Comparison of ENCODE assay signal across 12 mouse cellular contexts in the genomic region with DNA sequence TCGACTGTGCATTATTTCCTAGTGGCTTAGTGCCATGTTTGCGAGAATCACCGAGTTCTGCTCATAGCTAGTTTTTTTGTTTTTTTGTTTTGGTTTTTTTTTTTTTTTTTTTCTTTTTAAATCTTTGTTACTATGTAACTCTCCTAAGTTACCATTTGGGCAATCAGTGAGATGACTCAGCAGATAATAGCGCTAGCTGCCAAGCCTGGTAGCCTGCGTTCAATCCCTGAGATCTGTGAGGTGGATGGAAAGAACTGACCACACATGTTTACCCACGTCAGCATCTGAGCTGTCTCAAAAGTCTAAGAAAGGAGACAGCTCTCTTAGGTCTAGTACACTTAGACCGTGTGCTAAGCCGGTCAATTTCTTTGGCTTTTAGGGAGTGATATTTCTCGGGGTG.
DNase-seq lines count a peak whose midpoint lies in the region; ATAC-seq and TF ChIP-seq lines count a peak whose summit lies in the region.
"Had no signal": no experiment of that assay in that cellular context is flagged by ENCODE, and none has a peak within 500 bp of the region (broad histone marks: within the 10 kb centered on the region; RNA-seq: fewer than 3 reads in every experiment).

No protein-coding gene starts in this region.

- no peak for TF ChIP-seq CTCF in testis, adult 2 months (IDR thresholded peaks at IDR 0.05; ENCODE audit: control insufficient read depth, insufficient read depth, insufficient replicate concordance, low read depth, low read length)

- no peaks in the 10 kb centered on the region for H3K9me3 ChIP-seq in kidney, embryonic 14.5 days (ENCODE audit: control insufficient read depth, low read length)
- no peaks in the 10 kb centered on the region for H3K9me3 ChIP-seq in intestine, embryonic 14.5 days (ENCODE audit: control insufficient read depth, low read length)
- H3K9me3 ChIP-seq: forebrain, embryonic 15.5 days had no signal

- H3K27ac ChIP-seq in kidney, embryonic 14.5 days (ENCODE audit: low read depth, low read length), result no peak overlapping the region
- H3K27ac ChIP-seq in testis, adult 2 months (ENCODE audit: control insufficient read depth, insufficient read depth, low read depth, low read length), result peak overlapping the region; percentile 9; the same call in 1 of the 2 replicates
- peak overlapping the region; percentile 51; the same call in 1 of the 2 replicates for H3K27ac ChIP-seq in intestine, embryonic 14.5 days (ENCODE audit: low read depth)
- H3K27ac ChIP-seq: forebrain, embryonic 15.5 days had no signal

- TF ChIP-seq POLR2A in testis, adult 2 months (IDR thresholded peaks at IDR 0.05; ENCODE audit: control insufficient read depth, low read depth, low read length), result no peak

- H3K4me1 ChIP-seq in kidney, embryonic 14.5 days (ENCODE audit: control insufficient read depth, insufficient read depth, low read length), result peaks cover 34% of the 10 kb centered on the region
- peaks cover 19% of the 10 kb centered on the region for H3K4me1 ChIP-seq in testis, adult 2 months (ENCODE audit: control insufficient read depth, insufficient read depth, low read length)
- peaks cover 44% of the 10 kb centered on the region for H3K4me1 ChIP-seq in intestine, embryonic 14.5 days (replicated peaks; ENCODE audit: control insufficient read depth, insufficient read depth, low read length)

- intact Hi-C loops in heart, postnatal 10 days (cut with DNase I), result no loop called here

- no peak overlapping the region for H3K4me3 ChIP-seq in kidney, embryonic 14.5 days (ENCODE audit: low read length)
- H3K4me3 ChIP-seq in testis, adult 2 months (ENCODE audit: control insufficient read depth, low read depth, low read length), result peak overlapping the region; percentile 14
- H3K4me3 ChIP-seq in intestine, embryonic 14.5 days (ENCODE audit: low read depth, low read length), result no peak overlapping the region
- H3K4me3 ChIP-seq: forebrain, embryonic 15.5 days had no signal

- H3K27me3 ChIP-seq in kidney, embryonic 14.5 days (ENCODE audit: control insufficient read depth, insufficient read depth, low read length), result no peaks in the 10 kb centered on the region
- no peaks in the 10 kb centered on the region for H3K27me3 ChIP-seq in testis, adult 2 months (ENCODE audit: control insufficient read depth, insufficient read depth, low read length)
- no peaks in the 10 kb centered on the region for H3K27me3 ChIP-seq in intestine, embryonic 14.5 days (replicated peaks; ENCODE audit: control insufficient read depth, insufficient read depth, low read length)
- H3K27me3 ChIP-seq: forebrain, embryonic 15.5 days had no signal

- H3K4me2 ChIP-seq in kidney, embryonic 14.5 days (replicated peaks; ENCODE audit: low read depth, low read length), result no peak overlapping the region
- H3K4me2 ChIP-seq in intestine, embryonic 14.5 days (ENCODE audit: low read length), result no peak overlapping the region
- H3K4me2 ChIP-seq: forebrain, embryonic 15.5 days had no signal

- H3K36me3 ChIP-seq in kidney, embryonic 14.5 days (ENCODE audit: control insufficient read depth, insufficient read depth, low read length), result no peaks in the 10 kb centered on the region
- H3K36me3 ChIP-seq in testis, adult 2 months (ENCODE audit: control insufficient read depth, insufficient read depth, low read length), result no peaks in the 10 kb centered on the region
- H3K36me3 ChIP-seq in intestine, embryonic 14.5 days (ENCODE audit: control insufficient read depth, insufficient read depth, low read length), result no peaks in the 10 kb centered on the region
- H3K36me3 ChIP-seq: forebrain, embryonic 15.5 days had no signal

- WGBS in kidney, embryonic 14.5 days, result 75% methylated on average over 9 of the region's 9 CpGs
- WGBS in intestine, embryonic 14.5 days, result 61% methylated on average over 9 of the region's 9 CpGs

- no peak for ATAC-seq in kidney, embryonic 14.5 days (ENCODE audit: low FRiP score, low TSS enrichment)
- ATAC-seq in intestine, embryonic 14.5 days (replicated peaks; ENCODE audit: low FRiP score, low TSS enrichment, low read depth), result no peak
- ATAC-seq: forebrain, embryonic 15.5 days had no signal

- H3K9ac ChIP-seq in kidney, embryonic 14.5 days (ENCODE audit: low read depth, low read length), result no peak overlapping the region
- no peak overlapping the region for H3K9ac ChIP-seq in intestine, embryonic 14.5 days (ENCODE audit: low read length)
- H3K9ac ChIP-seq: forebrain, embryonic 15.5 days had no signal

- DNase-seq in kidney, adult 18-20 months, result peak; percentile 31
- no peak for DNase-seq in testis, postnatal 10 days (ENCODE audit: low spot score)
- DNase-seq in intestine, embryonic 14.5 days (ENCODE audit: low spot score), result no peak
- no peak for DNase-seq in urinary bladder, postnatal 10 days (ENCODE audit: low spot score)
- no peak for DNase-seq in heart, postnatal 10 days
- no peak for DNase-seq in layer of hippocampus, adult 11-12 months (ENCODE audit: low spot score)
- DNase-seq: adrenal gland, postnatal 25 days; cerebellum, adult 9-11 months; lung, adult 18-20 months had no signal
